Mouse (Mus musculus) limb, embryonic 11.5 days (tissue): ENCODE measurements at regions not wholly inside any gene's neighbourhood (a gene's known extent, or its start where the extent isn't known, plus 50 kb on each side); places are given as distances from the start of the nearest gene placed in this dataset.

Experiments
- ATAC-seq: fragments of 200-750 bp; cut with Nextera tagmentation; 2 replicates; pipeline ENCODE4 v1.8.0; 2017; ENCODE audit warnings: low read depth; ENCODE audit not compliant: insufficient number of reproducible peaks, low FRiP score, low TSS enrichment
- DNase-seq: peaks from one replicate; pipeline ENCODE4 v3.0.0-alpha.2; 2015; ENCODE audit warnings: low spot score
- H3K27ac ChIP-seq: fragments of 300-500 bp; sonication (generic); replicated peaks from 2 replicates; pipeline ENCODE4 v1.5.1; 2014; ENCODE audit warnings: low read depth, mild to moderate bottlenecking, low read length
- H3K27me3 ChIP-seq: fragments of 300-500 bp; sonication (generic); 2 replicates; pipeline ENCODE4 v1.6.1; 2014; ENCODE audit warnings: mild to moderate bottlenecking, low read length, mixed read lengths; ENCODE audit not compliant: control insufficient read depth, insufficient read depth
- H3K36me3 ChIP-seq: fragments of 300-500 bp; sonication (generic); 2 replicates; pipeline ENCODE4 v1.6.1; 2014; ENCODE audit warnings: mild to moderate bottlenecking, low read length, moderate library complexity, mixed read lengths; ENCODE audit not compliant: control insufficient read depth, insufficient read depth
- H3K4me1 ChIP-seq: fragments of 300-500 bp; sonication (generic); 2 replicates; pipeline ENCODE4 v1.6.1; 2014; ENCODE audit warnings: low read length, mixed read lengths; ENCODE audit not compliant: control insufficient read depth, insufficient read depth
- H3K4me2 ChIP-seq: fragments of 300-500 bp; sonication (generic); 2 replicates; pipeline ENCODE4 v1.6.1; 2014; ENCODE audit warnings: low read depth, mild to moderate bottlenecking, moderate library complexity; ENCODE audit not compliant: severe bottlenecking
- H3K4me3 ChIP-seq: fragments of 300-500 bp; sonication (generic); 2 replicates; pipeline ENCODE4 v1.5.1; 2014; ENCODE audit warnings: low read depth, low read length
- H3K9ac ChIP-seq: fragments of 300-500 bp; sonication (generic); 2 replicates; pipeline ENCODE4 v1.6.1; 2014; ENCODE audit warnings: mild to moderate bottlenecking, low read length
- H3K9me3 ChIP-seq: fragments of 300-500 bp; sonication (generic); 2 replicates; pipeline ENCODE4 v1.6.1; 2016; ENCODE audit warnings: low read length; ENCODE audit not compliant: control insufficient read depth
- WGBS: fragments of 180-500 bp; shearing (Covaris S2); extraction: QIAGEN DNeasy Blood & Tissue Kit; methylation state at CpG from one replicate; pipeline ENCODE4 v1.1.7; 2014; 5-methylcytosine and 5-hydroxymethylcytosine counted together

GRCm38 (mm10) chr8:30797341-30797740, 2631.2 kb upstream of the 5930422O12Rik start:
- Histone ChIP-seq H3K4me1 (no peaks in the 10 kb centered on the region), H3K4me2 (no peak overlapping the region), H3K36me3 (no peaks in the 10 kb centered on the region), H3K9ac (no peak overlapping the region), H3K27me3 (no peaks in the 10 kb centered on the region), H3K27ac (no peak overlapping the region), H3K4me3 (no peak overlapping the region), H3K9me3 (no peaks in the 10 kb centered on the region)
- DNase-seq (no peak), ATAC-seq (no peak)
- 91% methylated on average over 1 of the region's 1 CpGs for WGBS

GRCm38 (mm10) chr8:30817028-30817427, 2611.5 kb upstream of the 5930422O12Rik start:
- Histone ChIP-seq H3K36me3 (no peaks in the 10 kb centered on the region), H3K9me3 (no peaks in the 10 kb centered on the region), H3K4me3 (no peak overlapping the region), H3K27me3 (no peaks in the 10 kb centered on the region), H3K9ac (no peak overlapping the region), H3K27ac (no peak overlapping the region), H3K4me1 (no peaks in the 10 kb centered on the region), H3K4me2 (no peak overlapping the region)
- ATAC-seq = no peak
- no peak for DNase-seq
- WGBS = 94% methylated on average over 5 of the region's 5 CpGs

- Histone ChIP-seq H3K9ac (no peak overlapping the region), H3K36me3 (no peaks in the 10 kb centered on the region), H3K4me2 (peak overlapping the region; percentile 8; the same call in 1 of the 2 replicates), H3K9me3 (no peaks in the 10 kb centered on the region), H3K27me3 (no peaks in the 10 kb centered on the region), H3K4me3 (no peak overlapping the region), H3K27ac (no peak overlapping the region), H3K4me1 (no peaks in the 10 kb centered on the region)
- no peak for ATAC-seq
- 36% methylated on average over 25 of the region's 25 CpGs for WGBS
- peak; percentile 37 for DNase-seq
These were observed 2605.5 kb upstream of the 5930422O12Rik start for GRCm38 (mm10) chr8:30822835-30823587.

- Histone ChIP-seq H3K27me3 (no peaks in the 10 kb centered on the region), H3K9ac (no peak overlapping the region), H3K4me3 (no peak overlapping the region), H3K4me2 (no peak overlapping the region), H3K27ac (no peak overlapping the region), H3K4me1 (no peaks in the 10 kb centered on the region), H3K36me3 (no peaks in the 10 kb centered on the region), H3K9me3 (no peaks in the 10 kb centered on the region)
- 85% methylated on average over 11 of the region's 11 CpGs for WGBS
- no peak for DNase-seq
- no peak for ATAC-seq
These were observed 2604.9 kb upstream of the 5930422O12Rik start for GRCm38 (mm10) chr8:30823588-30823938.

- no peak overlapping the region for H3K27ac ChIP-seq
- no peaks in the 10 kb centered on the region for H3K36me3 ChIP-seq
- H3K9ac ChIP-seq = no peak overlapping the region
- ATAC-seq = no peak
- H3K9me3 ChIP-seq = no peaks in the 10 kb centered on the region
- 80% methylated on average over 4 of the region's 4 CpGs for WGBS
- no peak overlapping the region for H3K4me3 ChIP-seq
- DNase-seq = no peak
- no peak overlapping the region for H3K4me2 ChIP-seq
- no peaks in the 10 kb centered on the region for H3K27me3 ChIP-seq
- no peaks in the 10 kb centered on the region for H3K4me1 ChIP-seq
These were observed 2602.5 kb upstream of the 5930422O12Rik start for GRCm38 (mm10) chr8:30826021-30826420.

GRCm38 (mm10) chr8:30838056-30838455, 2590.5 kb upstream of the 5930422O12Rik start:
- H3K9ac ChIP-seq = no peak overlapping the region
- no peak overlapping the region for H3K4me2 ChIP-seq
- no peak overlapping the region for H3K27ac ChIP-seq
- ATAC-seq = no peak
- 91% methylated on average over 8 of the region's 8 CpGs for WGBS
- H3K4me1 ChIP-seq = no peaks in the 10 kb centered on the region
- no peak overlapping the region for H3K4me3 ChIP-seq
- H3K9me3 ChIP-seq = no peaks in the 10 kb centered on the region
- no peak for DNase-seq
- no peaks in the 10 kb centered on the region for H3K27me3 ChIP-seq
- H3K36me3 ChIP-seq = no peaks in the 10 kb centered on the region

- H3K4me2 ChIP-seq = no peak overlapping the region
- ATAC-seq = peak; percentile 47; the same call in 1 of the 2 replicates
- WGBS = 40% methylated on average over 8 of the region's 8 CpGs
- DNase-seq = peak; percentile 91
- H3K9me3 ChIP-seq = no peaks in the 10 kb centered on the region
- H3K9ac ChIP-seq = no peak overlapping the region
- no peaks in the 10 kb centered on the region for H3K36me3 ChIP-seq
- no peaks in the 10 kb centered on the region for H3K4me1 ChIP-seq
- H3K27ac ChIP-seq = no peak overlapping the region
- no peaks in the 10 kb centered on the region for H3K27me3 ChIP-seq
- no peak overlapping the region for H3K4me3 ChIP-seq
These were observed 2588.4 kb upstream of the 5930422O12Rik start for GRCm38 (mm10) chr8:30840064-30840463.

- no peak overlapping the region for H3K27ac ChIP-seq
- H3K36me3 ChIP-seq = no peaks in the 10 kb centered on the region
- ATAC-seq (no peak), DNase-seq (no peak)
- H3K9me3 ChIP-seq = no peaks in the 10 kb centered on the region
- no peaks in the 10 kb centered on the region for H3K4me1 ChIP-seq
- H3K4me2 ChIP-seq = no peak overlapping the region
- no peak overlapping the region for H3K4me3 ChIP-seq
- H3K27me3 ChIP-seq = no peaks in the 10 kb centered on the region
- H3K9ac ChIP-seq = no peak overlapping the region
- 85% methylated on average over 4 of the region's 4 CpGs for WGBS
These were observed 2565.5 kb upstream of the 5930422O12Rik start for GRCm38 (mm10) chr8:30863017-30863416.
